Mouse (Mus musculus) neutrophil, adult 5-6 weeks (primary cell): Measurements from ENCODE around the gene Pik3r6. TPM values are rescaled to one million over a fixed set of nuclear protein-coding genes. Genes with fewer than 3 reads are reported as not detected.

ENCODE experiments used
- total RNA-seq: library from RNA; stranded (forward); fragments of 200-1000 nt; gene quantifications from 2 replicates; pipeline ENCODE4 v1.2.3, GENCODE M21; 2017

Gene Pik3r6
- total RNA-seq, 1 experiment from 2014 or later = 31.0 TPM

Other genes starting within 250 kb of the Pik3r6 start
- gene Ntn1, start 102.2 kb upstream of the Pik3r6 start, total RNA-seq = not detected in 2 replicates
- gene Pik3r5, start 70.9 kb upstream of the Pik3r6 start, total RNA-seq = 108 TPM in 2 replicates
- gene Mfsd6l, start 53.2 kb downstream of the Pik3r6 start, total RNA-seq = 0.74 and 1.4 TPM in 2 replicates
- not detected in 2 replicates for gene Ccdc42, start 84.0 kb downstream of the Pik3r6 start, total RNA-seq
- gene Myh10, start 188.5 kb downstream of the Pik3r6 start, total RNA-seq = not detected in 2 replicates